Mouse (Mus musculus) brain, embryonic 18.5 days (tissue): ENCODE results near the gene Trpc4ap.

ENCODE experiments used
- DNase-seq: peaks from one replicate; pipeline ENCODE4 v3.0.0-alpha.2; 2012; ENCODE audit warnings: low read depth, low spot score

Trpc4ap gene

DNA sequence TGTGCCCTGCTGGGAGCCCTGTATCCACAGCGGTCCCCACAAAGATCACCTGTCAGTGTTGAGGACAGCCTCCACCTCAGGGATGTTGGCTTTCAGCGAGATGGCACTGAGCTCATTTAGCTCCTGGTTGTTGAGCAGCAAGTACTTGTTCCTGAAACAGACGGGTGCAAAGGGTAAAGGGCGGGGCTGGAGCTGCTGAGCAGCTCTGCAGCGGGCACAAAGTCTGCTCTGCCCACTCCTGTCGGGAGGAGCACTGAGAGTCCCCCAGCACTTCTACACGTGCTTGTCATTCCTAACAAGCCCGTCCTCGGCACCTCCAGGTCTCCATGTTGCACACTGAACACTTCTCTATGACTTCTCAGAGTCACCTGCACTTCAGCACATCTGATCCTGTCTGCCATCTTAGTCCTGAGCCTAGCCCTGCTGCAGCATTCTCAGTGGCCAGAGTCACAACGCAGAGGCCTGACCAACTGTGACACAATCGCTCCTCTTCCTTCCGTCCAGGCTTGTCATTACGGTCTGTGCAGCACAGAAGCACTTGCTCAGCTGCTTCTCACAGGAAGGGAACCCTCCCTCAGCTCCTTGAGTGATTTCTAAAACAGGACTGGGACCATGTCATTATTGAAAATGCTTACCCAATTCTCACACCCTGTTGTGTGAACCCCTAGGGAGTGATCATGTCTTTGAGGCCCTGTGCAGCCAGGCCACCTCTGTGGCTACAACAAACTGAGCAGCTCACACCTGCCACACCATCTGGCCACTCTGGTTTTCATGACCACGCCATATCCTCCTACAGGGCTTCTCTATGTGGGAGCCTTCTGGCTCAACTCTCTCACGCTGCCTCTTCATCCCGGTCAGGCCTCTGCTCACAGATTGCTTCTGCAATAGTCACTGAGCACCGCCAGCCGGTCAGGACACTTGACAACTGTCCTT, 50.4 kb downstream of the Trpc4ap start:
- no peak for DNase-seq

DNA sequence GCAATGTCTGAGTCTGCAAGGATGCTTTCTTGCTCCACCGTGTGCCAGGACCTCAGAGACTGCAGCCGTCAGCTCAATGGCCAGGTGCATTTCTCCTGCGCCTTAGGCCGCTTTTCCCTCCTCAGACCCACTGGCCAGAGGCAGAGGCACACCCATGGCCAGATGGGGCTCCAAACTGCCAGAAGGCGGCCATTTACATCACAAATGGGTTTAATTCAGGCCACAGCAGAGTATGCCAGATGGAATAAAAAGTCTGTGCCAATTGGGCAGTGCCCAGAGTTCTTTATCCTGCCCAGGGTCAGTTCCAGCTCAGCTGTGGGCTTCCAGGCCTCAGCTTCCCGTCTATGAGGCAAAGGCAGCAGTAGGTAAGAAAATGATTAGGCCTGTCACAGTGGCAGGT, 51.5 kb downstream of the Trpc4ap start:
- DNase-seq = peak; percentile 12

DNA sequence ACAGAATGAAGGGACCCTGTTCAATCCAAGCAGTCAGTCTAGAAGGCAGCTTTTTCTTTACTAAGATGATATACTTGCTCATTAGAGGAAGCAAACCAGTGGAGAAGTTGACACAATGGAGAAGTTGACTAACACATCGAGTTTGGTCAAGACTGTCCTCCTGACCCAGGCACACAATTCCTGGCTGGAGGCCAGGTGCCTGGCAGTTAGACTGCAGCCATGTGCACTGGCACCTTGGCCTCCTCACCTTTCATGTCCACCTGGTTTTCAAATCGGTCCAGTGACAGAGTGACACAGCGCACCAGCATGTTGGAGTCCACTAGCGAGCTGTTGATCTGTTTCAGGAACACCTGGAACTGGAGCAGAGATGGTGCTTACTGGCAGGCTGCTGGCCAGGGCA, 54.8 kb downstream of the Trpc4ap start:
- no peak for DNase-seq

DNA sequence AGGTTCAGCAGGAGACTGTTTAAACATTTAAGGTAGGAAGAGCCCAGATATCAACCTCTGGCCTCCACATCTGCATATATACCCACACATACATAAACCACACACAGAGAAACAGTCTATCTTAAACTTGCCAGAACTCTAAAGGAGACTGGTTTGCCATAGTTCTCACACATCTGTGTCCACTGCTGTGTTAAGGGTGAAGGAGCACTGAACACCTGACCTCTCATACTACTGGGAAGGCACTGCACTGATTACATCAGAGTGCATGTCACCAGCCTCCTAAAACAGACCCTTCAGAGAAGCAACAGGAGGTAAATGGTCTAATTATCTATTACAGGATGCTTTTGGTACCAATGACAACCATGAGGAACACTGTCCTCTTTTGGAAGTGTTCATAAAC, 55.3 kb downstream of the Trpc4ap start:
- DNase-seq = no peak

DNA sequence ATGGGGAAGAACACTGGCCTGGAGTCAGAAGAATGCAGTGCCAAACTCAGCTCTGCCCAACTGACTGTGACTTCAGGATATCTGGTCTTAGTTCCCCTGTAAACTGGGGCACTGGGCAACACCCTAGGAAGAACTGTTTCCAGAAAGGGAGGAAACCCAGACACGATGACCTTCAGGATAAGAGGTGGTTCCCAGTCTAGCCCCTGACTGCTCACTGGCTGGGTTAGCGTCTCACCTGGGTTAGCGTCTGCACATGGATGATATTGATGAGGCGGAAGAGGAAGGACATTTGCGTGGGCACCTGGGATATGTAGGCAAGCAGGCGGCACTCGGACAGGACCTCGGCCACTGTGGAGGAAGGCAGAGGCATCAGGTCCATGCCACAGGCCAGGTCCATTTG, 56.2 kb downstream of the Trpc4ap start:
- no peak for DNase-seq

DNA sequence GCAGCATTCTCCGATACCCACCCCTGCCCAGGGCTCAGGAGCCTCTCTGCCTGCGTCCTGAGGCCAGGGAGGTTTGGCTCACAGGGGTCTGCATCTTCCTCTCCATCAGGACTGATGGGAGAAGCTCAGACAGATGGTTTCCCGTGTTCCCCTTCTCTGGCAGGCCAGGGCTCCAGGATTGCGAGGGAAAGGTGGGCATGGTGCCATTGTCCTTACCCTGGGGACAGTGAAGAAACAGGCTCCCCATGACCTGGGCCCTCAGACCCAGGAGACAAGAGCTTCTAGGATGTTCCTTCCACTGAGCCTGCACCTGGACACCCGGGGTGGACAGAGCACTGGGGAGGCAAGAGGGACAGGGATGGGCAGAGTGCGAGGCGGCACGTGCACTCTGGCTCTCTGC, 57.6 kb downstream of the Trpc4ap start:
- DNase-seq = no peak

DNA sequence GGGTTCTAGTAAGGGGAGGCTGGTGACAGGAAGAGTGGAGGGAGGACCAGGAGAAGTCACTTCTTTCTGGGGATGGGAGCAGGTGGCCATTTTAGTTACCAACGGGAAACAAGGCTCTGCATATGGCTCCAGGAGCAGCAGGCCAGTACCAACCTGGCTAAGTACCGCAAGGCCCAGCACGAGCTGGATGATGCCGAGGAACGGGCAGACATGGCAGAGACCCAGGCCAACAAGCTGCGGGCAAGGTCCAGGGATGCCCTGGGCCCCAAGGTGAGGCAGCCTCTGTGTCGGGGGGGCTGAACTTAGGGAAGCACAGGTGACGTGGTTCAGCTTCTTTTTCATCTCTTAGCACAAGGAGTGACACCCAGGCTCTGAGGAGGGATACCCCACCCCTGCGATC, 58.5 kb downstream of the Trpc4ap start:
- DNase-seq = no peak

DNA sequence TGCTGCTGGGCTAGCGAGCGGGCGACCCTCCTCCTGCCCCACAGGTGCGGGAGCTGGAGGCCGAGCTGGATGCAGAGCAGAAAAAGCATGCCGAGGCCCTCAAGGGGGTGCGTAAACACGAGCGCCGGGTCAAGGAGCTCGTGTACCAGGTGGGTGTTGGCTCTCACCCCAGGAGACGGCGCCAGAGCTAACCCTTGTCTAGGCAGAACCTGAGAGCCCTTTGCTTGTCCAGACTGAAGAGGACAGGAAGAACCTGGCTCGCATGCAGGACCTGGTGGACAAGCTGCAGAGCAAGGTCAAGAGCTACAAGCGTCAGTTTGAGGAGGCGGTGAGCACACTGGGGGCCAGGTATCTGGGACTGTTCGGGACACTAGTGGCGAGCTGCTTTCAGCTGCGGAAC, 59.1 kb downstream of the Trpc4ap start:
- no peak for DNase-seq

DNA sequence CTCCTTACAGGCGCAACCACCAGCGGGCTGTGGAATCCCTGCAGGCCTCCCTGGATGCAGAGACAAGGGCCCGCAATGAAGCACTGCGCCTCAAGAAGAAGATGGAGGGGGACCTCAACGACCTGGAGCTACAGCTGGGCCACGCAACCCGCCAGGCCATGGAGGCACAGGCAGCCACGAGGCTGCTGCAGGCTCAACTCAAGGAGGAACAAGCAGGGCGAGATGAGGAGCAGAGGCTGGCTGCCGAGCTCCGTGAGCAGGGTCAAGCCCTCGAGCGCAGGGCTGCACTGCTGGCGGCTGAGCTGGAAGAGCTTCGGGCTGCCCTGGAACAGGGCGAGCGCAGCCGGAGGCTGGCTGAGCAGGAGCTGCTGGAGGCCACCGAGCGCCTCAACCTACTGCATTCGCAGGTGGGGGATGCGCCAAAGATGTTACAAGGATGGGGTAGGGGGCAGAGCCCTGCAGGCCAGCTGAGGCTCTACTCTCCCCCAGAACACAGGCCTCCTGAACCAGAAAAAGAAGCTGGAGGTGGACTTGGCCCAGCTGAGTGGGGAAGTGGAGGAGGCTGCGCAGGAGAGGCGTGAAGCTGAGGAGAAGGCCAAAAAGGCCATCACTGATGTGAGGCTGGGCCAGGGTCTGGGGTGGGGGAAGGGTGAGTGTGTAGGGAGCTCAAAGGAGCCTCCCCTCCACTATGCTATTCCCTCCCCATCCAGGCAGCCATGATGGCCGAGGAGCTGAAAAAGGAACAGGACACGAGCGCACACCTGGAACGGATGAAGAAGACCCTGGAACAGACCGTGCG, 59.8 kb downstream of the Trpc4ap start:
- no peak for DNase-seq

DNA sequence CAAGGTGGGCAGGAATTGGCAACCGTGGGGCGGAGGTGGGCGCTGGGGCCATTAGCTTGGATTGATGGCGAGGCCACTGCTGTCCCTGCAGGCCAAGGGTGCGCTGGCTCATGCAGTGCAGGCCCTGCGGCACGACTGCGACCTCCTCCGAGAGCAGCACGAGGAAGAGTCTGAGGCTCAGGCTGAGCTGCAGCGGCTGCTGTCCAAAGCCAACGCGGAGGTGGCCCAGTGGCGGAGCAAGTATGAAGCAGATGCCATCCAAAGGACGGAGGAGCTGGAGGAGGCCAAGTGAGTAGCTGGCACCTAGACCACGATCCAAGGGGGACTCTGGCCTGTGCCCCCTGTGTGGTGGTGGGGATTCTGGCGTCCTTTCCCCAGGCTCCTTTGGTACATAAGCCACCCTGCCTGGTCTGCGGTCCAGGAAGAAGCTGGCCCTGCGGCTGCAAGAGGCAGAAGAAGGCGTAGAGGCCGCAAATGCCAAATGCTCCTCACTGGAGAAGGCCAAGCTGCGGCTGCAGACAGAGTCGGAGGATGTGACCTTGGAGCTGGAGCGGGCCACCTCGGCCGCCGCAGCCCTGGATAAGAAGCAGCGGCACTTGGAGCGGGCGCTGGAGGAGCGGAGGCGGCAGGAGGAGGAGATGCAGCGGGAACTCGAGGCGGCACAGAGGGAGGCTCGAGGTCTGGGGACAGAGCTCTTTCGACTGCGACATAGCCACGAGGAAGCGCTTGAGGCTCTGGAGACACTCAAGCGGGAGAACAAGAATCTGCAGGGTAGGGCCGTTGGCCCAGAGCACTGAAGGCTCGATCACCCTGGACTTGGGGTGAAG, 61.4 kb downstream of the Trpc4ap start:
- DNase-seq = no peak

DNA sequence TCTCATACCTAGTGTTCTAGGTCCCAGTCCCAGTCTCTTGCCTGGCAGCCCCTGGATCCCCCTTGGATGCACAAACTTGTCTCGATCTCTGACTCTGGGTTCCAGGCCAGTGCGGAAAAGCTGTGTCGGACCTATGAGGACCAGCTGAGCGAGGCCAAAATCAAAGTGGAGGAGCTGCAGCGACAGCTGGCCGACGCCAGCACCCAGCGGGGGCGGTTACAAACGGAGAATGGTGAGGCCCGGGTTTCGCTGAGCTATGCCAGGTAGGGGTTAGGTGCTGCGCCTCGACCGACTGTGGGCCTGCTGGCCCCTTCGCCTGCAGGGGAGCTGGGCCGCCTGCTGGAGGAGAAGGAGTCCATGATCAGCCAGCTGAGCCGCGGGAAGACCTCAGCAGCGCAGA, 62.0 kb downstream of the Trpc4ap start:
- no peak for DNase-seq

DNA sequence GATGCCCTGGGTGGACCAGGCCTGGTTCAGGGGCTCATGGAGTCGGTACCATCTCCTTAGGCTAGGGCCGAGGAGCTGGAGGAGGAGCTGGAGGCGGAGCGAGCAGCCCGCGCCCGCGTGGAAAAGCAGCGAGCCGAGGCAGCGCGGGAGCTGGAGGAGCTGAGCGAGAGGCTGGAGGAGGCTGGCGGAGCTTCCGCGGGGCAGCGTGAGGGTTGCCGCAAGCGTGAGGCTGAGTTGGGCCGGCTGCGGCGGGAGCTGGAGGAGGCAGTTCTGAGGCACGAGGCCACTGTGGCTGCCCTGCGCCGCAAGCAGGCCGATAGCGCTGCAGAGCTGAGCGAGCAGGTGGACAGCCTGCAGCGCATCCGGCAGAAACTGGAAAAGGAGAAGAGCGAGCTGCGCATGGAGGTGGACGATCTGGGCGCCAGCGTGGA, 62.9 kb downstream of the Trpc4ap start:
- DNase-seq = peak; percentile 42

DNA sequence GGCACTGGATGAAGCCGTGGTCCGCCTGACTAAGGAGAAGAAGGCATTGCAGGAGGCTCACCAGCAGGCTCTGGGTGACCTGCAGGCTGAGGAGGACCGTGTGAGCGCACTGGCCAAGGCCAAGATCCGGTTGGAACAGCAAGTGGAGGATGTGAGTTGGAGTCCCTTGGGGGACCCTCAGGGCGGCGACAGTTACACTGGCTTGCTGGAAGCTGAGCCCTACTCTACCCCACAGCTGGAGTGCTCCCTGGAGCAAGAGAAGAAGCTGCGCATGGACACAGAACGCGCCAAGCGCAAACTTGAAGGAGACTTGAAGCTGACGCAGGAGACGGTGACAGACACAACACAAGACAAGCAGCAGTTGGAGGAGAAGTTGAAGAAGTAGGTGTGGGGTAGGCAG, 63.7 kb downstream of the Trpc4ap start:
- no peak for DNase-seq

DNA sequence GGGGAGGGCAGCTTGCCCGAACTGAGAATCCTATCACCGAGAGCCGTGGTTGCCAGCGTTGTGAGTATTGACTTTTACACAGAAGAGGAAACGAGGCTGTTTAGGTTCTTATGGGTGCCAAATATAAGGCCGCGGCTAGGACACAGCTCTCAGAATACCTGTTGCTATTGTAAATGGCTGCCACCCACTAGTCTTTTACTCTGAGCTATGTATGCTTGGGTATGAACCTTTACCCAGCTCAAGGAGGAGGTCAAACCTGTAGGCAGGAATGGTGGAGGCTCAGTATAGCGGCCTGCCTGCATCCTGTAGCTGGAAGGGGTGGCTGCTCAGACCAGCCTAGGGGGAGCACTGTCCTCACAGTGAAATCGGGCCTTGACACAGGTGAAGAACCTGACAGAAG, 64.1 kb downstream of the Trpc4ap start:
- DNase-seq = no peak

DNA sequence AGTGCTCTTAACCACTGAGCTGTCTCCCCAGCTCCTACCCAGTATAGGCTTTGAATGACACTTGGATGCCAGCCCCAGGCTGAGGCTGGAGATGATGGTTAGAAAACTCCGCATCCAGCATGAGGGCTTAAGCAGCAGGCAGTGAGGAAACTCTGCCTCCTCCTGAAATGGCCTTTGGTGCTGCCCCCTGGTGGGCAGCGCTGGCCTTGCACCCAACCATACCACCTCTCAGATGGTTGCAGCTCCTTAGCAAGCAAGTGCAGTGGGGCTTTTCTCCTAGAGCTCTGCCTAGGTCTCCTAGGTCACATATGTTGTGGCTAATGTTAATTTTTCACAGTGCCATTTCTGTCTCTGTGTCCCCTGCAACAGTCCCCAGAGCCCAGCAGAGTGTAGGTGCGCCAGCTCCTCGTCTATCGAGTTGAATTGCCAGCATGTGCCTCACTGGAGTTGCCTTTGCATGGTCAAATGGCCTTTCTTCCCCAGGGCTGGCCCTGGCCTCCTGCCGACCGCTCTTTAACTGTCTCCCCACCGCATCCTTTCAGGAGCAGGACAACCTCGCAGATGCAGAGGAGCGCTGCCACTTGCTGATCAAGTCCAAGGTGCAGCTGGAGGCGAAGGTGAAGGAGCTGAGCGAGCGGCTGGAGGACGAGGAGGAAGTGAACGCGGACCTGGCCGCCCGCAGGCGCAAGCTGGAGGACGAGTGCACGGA, 65.0 kb downstream of the Trpc4ap start:
- DNase-seq = peak; percentile 30

DNA sequence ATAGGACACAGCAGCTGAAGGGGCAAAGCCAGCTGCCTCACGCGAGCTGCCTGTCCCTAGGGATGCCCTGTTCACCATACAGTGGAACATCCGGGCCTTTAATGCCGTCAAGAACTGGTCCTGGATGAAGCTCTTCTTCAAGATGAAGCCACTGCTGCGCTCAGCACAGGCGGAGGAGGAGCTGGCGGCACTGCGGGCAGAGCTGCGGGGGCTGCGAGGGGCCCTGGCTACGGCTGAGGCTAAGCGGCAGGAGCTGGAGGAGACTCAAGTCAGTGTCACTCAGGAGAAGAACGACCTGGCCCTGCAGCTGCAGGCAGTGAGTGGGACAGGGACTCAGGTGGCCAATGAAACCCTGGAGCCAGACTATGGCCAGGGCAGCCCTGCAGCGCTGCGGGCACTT, 65.9 kb downstream of the Trpc4ap start:
- no peak for DNase-seq

DNA sequence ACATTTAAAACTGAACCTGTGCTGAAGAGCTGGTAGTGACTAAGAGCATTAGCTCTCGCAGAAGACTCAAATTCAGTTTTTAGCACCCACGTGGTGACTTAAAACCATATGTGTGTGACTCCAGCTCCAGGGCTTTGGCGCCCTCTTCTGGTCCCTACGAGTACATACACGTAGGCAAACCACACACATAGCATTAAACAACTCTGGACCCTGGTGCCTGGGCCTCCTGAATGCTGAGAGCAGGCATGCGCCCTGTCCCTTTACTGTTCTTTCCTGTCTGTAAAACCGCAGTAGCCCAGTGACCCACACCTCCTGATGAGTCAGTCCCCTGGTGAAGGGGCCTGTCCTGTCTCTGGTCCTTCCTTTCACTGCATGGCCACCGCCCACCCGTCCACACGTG, 67.5 kb downstream of the Trpc4ap start:
- no peak for DNase-seq

DNA sequence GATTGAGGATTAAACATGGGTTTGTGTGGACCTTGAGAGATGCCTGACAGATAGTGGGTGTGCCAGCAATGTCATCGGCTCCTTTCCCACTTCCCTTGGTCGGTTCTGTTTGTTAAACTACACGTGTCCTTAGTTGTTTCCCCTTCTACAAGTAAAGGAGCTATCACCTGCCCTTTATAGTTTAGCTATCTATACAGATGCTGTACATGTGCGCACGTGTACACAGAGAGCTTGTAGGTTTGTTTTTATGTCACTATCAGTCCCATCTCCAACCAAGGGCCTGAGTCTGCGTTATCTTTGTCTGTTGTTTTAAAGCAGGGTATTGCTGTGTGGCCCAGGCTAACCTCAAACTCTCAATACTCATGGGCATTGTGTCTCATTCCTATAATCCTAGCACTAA, 68.2 kb downstream of the Trpc4ap start:
- no peak for DNase-seq

DNA sequence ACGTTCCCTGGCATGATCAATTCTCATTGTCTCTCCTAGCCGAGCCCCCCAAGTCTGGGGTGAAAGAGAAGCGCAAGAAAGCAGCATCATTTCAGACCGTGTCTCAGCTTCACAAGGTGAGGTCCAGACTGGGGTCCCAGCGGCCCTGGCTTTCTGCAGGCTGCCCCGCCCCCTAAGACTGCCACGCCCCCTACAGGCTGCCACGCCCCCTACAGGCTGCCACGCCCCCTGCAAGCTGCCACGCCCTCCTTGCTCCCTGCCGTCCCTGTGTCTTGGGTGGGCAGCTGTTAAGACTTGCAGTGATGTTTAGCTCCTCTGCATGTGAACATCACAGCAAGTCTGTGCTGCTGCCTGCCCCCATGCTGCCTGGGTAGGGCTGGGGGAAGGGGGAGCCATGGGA, 69.6 kb downstream of the Trpc4ap start:
- no peak for DNase-seq

DNA sequence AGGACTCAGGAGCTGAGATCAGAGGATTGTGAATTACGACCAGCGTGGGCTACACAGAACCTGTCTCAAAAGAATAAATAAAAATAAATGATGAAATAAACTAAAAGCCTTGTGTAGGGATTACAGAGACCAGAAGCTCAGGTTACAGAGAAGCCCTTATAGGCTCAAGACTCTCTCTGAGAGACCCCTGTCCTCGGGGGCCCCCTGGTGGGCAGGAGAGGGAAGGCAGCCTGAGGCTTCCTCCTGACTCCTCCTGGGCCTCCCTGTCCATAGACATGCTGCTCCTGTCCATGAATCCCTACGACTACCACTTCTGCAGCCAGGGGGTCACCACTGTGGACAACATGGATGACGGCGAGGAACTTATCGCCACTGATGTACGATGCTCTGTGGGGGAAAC, 72.4 kb downstream of the Trpc4ap start:
- no peak for DNase-seq

DNA sequence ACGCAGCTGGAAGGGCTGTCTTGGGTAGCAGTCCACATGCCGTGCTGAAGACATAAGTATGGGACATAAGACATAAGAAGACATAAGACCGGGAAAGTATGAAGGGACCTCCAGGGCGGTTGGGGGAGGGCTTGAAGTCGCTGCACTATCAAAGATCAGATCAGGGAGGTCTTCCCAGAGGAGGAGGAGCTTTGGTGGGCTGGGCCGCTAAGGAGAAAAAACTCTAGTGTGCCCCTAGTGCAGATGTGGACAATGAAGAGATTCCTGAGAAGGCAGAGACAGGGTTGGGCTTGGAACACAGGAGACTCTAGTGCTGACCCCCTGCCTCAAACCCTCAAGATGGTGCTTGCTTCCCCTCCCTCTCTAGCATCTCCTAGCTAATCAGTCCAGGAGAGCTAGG, 75.2 kb downstream of the Trpc4ap start:
- no peak for DNase-seq
